Mouse (Mus musculus) hindbrain, embryonic 16.5 days (tissue): Measurements from ENCODE around the gene Lime1. TPM values are rescaled to one million over a fixed set of nuclear protein-coding genes. Genes with fewer than 3 reads are reported as not detected.

Experiments used
- ATAC-seq: fragments of 200-750 bp; cut with Nextera tagmentation; 2 replicates; pipeline ENCODE4 v1.8.0; 2017; ENCODE audit warnings: moderate TSS enrichment, moderate library complexity
- H3K27ac ChIP-seq: fragments of 300-500 bp; sonication (generic); 2 replicates; pipeline ENCODE4 v1.5.1; 2014; ENCODE audit warnings: low read depth, mild to moderate bottlenecking, control low read depth, low read length, moderate library complexity
- H3K27me3 ChIP-seq: fragments of 300-500 bp; sonication (generic); replicated peaks from 2 replicates; pipeline ENCODE4 v1.6.1; 2014; ENCODE audit warnings: low read length; ENCODE audit not compliant: control insufficient read depth, insufficient read depth
- H3K36me3 ChIP-seq: fragments of 300-500 bp; sonication (generic); 2 replicates; pipeline ENCODE4 v1.6.1; 2014; ENCODE audit warnings: mild to moderate bottlenecking, low read length, moderate library complexity, mixed read lengths; ENCODE audit not compliant: control insufficient read depth, insufficient read depth
- H3K4me1 ChIP-seq: fragments of 300-500 bp; sonication (generic); 2 replicates; pipeline ENCODE4 v1.6.1; 2014; ENCODE audit warnings: low read depth, low read length; ENCODE audit not compliant: control insufficient read depth, insufficient read depth
- H3K4me2 ChIP-seq: fragments of 300-500 bp; sonication (generic); 2 replicates; pipeline ENCODE4 v1.6.1; 2014; ENCODE audit warnings: mild to moderate bottlenecking, low read length, control low read depth, moderate library complexity
- H3K4me3 ChIP-seq: fragments of 300-500 bp; sonication (generic); 2 replicates; pipeline ENCODE4 v1.5.1; 2014; ENCODE audit warnings: mild to moderate bottlenecking, low read length, control low read depth, moderate library complexity
- H3K9ac ChIP-seq: fragments of 300-500 bp; sonication (generic); 2 replicates; pipeline ENCODE4 v1.6.1; 2014; ENCODE audit warnings: low read depth, mild to moderate bottlenecking, control low read depth, low read length, moderate library complexity
- H3K9me3 ChIP-seq: fragments of 300-500 bp; sonication (generic); 2 replicates; pipeline ENCODE4 v1.6.1; 2014; ENCODE audit warnings: mild to moderate bottlenecking, low read length, moderate library complexity; ENCODE audit not compliant: control insufficient read depth
- WGBS: fragments of 180-500 bp; shearing (Covaris S2); extraction: QIAGEN DNeasy Blood & Tissue Kit; methylation state at CpG from one replicate; pipeline ENCODE4 v1.1.7; 2014; 5-methylcytosine and 5-hydroxymethylcytosine counted together
- polyA plus RNA-seq: library from polyadenylated mRNA; unstranded; fragments of >200 nt; fragmentation: Nextera tagmentation; extraction: Ambion mirVana; gene quantifications from 2 replicates; pipeline ENCODE4 v1.2.1, GENCODE M21; 2015

Lime1 gene
- polyA plus RNA-seq = 46.4 and 56.5 TPM in 2 replicates

DNA sequence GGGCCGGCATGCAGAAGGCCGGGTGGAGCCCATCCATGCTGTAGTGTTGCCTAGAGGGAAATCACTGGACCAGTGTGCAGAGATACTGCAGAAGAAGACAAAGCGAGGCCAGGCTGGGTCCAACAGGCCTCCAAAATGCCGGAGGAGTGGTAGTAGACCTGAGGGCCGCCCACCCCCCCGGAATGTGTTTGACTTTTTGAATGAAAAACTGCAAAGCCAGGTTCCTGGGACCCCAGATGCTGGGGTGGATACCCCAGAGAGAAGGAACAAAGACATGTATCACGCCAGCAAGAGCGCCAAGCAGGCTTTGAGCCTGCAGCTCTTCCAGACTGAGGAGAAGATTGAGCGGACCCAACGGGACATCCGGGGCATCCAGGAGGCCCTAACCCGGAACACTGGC lies at the start of gene Lime1:
Gene Lime1 (plus strand): TSS at position 301 of the 400 bp plus-strand sequence.
- Histone ChIP-seq H3K4me2 (no peak within 1 kb of the TSS), H3K9ac (no peak within 1 kb of the TSS), H3K27ac (no peak within 1 kb of the TSS), H3K9me3 (no peaks in the 10 kb centered on the region), H3K4me1 (peaks cover under 1% of the 10 kb centered on the region; the same call in 1 of the 2 replicates), H3K4me3 (no peak within 1 kb of the TSS), H3K27me3 (no peaks in the 10 kb centered on the region), H3K36me3 (peaks cover 33% of the 10 kb centered on the region)
- WGBS = 95% methylated on average over 12 of the region's 12 CpGs
- no peak for ATAC-seq

DNA sequence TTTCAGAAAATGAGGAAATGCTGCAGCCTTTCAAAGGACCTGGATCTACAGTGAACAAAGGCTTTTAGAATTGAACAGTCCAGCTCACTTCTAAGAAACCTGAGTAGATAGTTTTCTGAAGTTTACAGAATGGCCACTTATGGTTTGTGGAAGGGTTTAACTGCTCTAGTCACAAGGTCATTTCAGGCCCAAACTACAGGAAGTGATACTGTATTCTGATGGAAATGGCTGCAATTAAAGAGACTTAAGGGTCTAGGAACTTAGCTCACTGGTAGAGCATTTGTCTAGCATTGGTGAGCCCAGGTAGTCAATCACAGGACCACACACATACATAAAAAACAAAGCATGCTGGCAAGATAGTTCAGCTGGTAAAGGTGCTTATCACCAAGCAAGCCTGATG lies 47.3 kb upstream of the Lime1 start:
- Histone ChIP-seq H3K27ac (no peak overlapping the region), H3K36me3 (peaks cover 23% of the 10 kb centered on the region), H3K4me1 (no peaks in the 10 kb centered on the region), H3K9me3 (no peaks in the 10 kb centered on the region), H3K27me3 (no peaks in the 10 kb centered on the region), H3K4me3 (no peak overlapping the region), H3K9ac (no peak overlapping the region), H3K4me2 (no peak overlapping the region)
- ATAC-seq = no peak

DNA sequence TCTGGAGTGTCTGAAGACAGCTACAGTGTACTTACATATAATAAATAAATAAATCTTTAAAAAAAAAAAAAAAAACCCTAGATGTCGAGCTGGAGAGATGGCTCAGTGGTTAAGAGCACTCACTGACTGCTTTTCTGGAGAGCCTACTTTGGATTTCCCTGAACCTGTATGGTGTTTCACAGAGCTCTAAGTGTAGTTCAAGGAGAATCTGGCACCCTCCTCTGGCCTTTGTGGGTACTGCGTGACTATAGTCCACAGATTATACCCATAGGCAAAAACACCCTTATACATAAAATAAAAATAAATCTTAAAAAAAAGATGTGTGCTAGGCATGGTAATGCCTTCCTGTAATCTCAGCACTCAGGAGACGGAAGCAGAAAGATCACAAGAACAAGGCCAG lies 45.9 kb upstream of the Lime1 start:
- Histone ChIP-seq H3K27ac (no peak overlapping the region), H3K36me3 (peaks cover 17% of the 10 kb centered on the region), H3K4me3 (no peak overlapping the region), H3K4me2 (no peak overlapping the region), H3K27me3 (no peaks in the 10 kb centered on the region), H3K9ac (no peak overlapping the region), H3K9me3 (no peaks in the 10 kb centered on the region), H3K4me1 (no peaks in the 10 kb centered on the region)
- WGBS = 64% methylated on average over 3 of the region's 3 CpGs
- ATAC-seq = peak; percentile 69

DNA sequence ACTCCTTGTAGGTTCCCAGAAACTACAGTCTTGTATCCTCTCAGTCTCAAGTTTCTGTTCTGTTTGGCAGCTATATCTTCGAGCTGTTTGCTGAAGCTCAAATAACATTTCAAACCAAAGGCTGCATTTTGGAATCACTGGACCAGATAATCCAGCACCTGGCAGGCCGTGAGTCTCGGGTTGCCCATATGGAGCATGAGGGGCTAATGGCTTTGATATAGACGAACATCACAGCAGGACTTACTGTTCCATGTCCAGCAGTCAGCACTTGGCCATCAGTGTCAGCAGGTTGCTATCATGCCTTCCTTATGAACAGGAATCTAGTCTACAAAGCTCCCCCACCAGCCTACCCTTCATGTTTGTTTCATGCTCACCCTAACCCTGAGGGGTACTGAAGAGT lies 39.5 kb upstream of the Lime1 start:
- peaks cover 20% of the 10 kb centered on the region for H3K36me3 ChIP-seq
- no peaks in the 10 kb centered on the region for H3K4me1 ChIP-seq
- 85% methylated on average over 4 of the region's 4 CpGs for WGBS
- no peak overlapping the region for H3K4me3 ChIP-seq
- no peak overlapping the region for H3K27ac ChIP-seq
- H3K4me2 ChIP-seq = no peak overlapping the region
- ATAC-seq = no peak
- no peaks in the 10 kb centered on the region for H3K9me3 ChIP-seq
- H3K9ac ChIP-seq = no peak overlapping the region
- H3K27me3 ChIP-seq = no peaks in the 10 kb centered on the region

DNA sequence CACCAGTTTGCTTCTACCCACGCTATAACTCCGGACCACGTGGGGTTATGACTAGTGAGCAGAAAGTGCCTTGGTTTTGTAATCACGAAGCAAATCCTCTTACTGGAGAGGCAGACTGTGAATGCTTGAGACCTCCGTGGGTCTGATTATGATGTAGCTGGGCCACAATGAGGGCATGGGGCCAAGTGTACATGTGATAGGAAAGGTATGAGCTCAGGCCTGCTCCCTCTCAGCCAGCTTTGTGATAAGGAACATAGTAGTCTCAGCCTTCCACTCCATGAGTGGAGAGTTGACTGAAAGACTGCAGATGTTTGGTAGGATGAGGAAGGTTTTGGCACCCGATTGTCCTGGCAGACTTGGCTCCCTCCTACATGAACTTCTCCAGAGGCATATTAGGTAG lies 37.1 kb upstream of the Lime1 start:
- peaks cover 17% of the 10 kb centered on the region; the same call in 1 of the 2 replicates for H3K36me3 ChIP-seq
- H3K4me2 ChIP-seq = no peak overlapping the region
- no peak overlapping the region for H3K27ac ChIP-seq
- no peaks in the 10 kb centered on the region for H3K27me3 ChIP-seq
- H3K4me3 ChIP-seq = no peak overlapping the region
- H3K4me1 ChIP-seq = no peaks in the 10 kb centered on the region
- no peaks in the 10 kb centered on the region for H3K9me3 ChIP-seq
- ATAC-seq = no peak
- 92% methylated on average over 6 of the region's 6 CpGs for WGBS
- H3K9ac ChIP-seq = no peak overlapping the region

DNA sequence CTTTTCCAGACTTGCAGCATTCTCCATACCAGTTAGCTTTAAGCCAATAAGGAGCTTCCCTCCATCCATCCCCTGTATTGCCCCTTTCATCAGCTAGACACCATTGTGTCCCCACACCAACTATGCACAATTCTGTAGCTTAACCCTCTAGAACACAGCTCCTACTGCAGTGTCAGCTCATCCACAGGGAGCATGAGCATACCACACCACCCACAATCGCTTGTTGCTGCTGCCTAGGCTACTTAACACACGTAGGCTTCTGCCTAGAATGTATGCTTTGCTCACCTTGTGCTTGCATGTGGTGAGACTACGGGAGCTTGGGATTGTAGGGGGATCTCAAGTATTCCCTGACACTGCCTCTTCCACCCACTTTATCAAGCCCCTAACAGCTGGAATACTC lies 23.1 kb upstream of the Lime1 start:
- WGBS = 85% methylated on average over 3 of the region's 3 CpGs
- no peak for ATAC-seq

DNA sequence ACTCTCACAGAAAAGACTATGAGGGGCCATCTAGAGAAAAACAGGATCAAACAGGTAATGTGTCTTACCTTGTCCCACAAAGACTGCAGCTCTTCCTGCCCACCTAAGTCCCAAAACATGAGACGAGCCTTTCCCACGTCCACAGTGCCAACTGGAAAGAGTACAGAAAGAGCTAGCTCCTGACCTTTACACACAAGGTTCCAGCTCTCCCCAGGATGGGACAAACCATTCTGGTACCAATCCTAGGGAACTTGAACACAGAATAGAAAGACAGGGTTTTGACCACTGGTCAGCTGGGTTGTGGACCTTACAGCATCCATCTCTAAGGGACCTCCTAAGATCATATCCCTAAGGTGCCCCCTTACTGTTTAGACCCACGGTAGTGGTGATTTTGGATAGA lies 15.9 kb upstream of the Lime1 start:
- Histone ChIP-seq H3K9me3 (no peaks in the 10 kb centered on the region), H3K9ac (peak overlapping the region; percentile 78), H3K27me3 (no peaks in the 10 kb centered on the region), H3K27ac (no peak overlapping the region), H3K4me1 (peaks cover 29% of the 10 kb centered on the region), H3K4me3 (peak overlapping the region; percentile 52), H3K4me2 (peak overlapping the region; percentile 69), H3K36me3 (peaks cover 16% of the 10 kb centered on the region)
- no peak for ATAC-seq
- WGBS = 81% methylated on average over 3 of the region's 3 CpGs

More for the DNA sequence above, 23.1 kb upstream of the Lime1 start:
- no peaks in the 10 kb centered on the region for H3K9me3 ChIP-seq
- H3K4me2 ChIP-seq = no peak overlapping the region
- H3K27ac ChIP-seq = no peak overlapping the region
- H3K27me3 ChIP-seq = no peaks in the 10 kb centered on the region
- H3K4me1 ChIP-seq = no peaks in the 10 kb centered on the region
- no peak overlapping the region for H3K9ac ChIP-seq
- H3K4me3 ChIP-seq = no peak overlapping the region
- peaks cover 34% of the 10 kb centered on the region for H3K36me3 ChIP-seq

DNA sequence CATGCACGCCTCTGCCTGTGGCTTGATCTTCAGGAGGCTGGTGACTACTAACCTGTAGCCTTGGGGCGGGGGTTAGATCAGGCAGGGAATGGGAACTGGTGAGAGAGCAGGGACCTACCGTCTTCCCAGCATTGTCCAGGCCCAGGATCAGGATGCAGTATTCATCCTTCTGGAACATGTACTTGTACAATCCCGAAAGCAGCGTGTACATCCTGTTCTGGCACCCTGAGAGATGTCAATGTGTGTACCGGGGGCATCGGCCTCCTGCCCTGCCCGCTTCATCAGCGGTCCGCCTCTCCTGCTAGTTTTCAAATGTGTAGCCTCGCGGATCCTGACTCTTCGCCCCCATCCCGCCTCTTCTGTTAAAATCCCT lies 15.4 kb upstream of the Lime1 start:
- H3K9ac ChIP-seq = peak overlapping the region; percentile 78
- no peaks in the 10 kb centered on the region for H3K27me3 ChIP-seq
- 13% methylated on average over 14 of the region's 14 CpGs for WGBS
- H3K4me3 ChIP-seq = peak overlapping the region; percentile 52
- H3K4me1 ChIP-seq = peaks cover 29% of the 10 kb centered on the region
- H3K4me2 ChIP-seq = peak overlapping the region; percentile 69
- ATAC-seq = no peak
- H3K27ac ChIP-seq = peak overlapping the region; percentile 92
- no peaks in the 10 kb centered on the region for H3K9me3 ChIP-seq
- H3K36me3 ChIP-seq = peaks cover 12% of the 10 kb centered on the region

DNA sequence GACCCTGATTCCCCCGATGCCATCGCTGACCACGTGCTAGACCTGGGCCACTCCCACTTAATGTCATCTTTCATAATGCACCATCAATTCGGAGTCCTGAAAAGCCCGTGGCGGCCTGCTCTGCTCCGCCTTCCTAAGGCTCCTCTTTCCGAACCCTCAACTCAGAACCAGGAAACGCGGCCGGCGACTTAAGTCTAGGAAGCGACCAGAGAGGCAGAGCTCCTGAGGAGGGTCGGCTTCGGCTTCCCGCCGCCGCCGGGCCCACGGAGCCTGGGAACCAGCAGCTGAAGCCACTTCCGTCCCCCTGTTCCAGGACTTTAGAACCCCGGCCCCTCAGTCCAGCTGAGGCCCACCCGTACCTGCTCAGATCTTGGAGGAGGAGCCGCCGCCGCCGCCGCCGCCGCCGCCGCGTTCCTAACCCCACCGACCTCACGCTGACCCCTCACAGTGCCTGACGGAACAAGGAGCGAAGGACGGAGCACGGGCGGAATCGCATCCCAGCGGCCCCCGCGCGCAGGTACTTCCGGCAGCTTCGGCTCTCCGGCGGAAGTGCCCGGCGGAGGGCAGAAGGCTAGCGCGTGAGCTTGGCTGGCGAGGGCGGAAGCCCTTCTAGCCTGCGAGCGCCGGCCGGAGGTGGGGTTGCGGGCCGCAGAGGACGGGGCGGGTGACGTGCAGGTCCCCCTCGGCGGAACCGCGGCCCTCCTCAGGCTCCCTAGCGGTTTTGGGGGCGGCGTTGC lies 14.8 kb upstream of the Lime1 start, which contains the start of the genes Zgpat and Arfrp1:
Gene Zgpat (plus strand): TSS at position 69 of the 737 bp plus-strand sequence.
Gene Arfrp1 (minus strand): TSS at position 545 of the 737 bp plus-strand sequence.
- Histone ChIP-seq H3K4me1 (peaks cover 29% of the 10 kb centered on the region), H3K4me2 (peak within 1 kb of the TSS; percentile 69), H3K9me3 (no peaks in the 10 kb centered on the region), H3K36me3 (peaks cover 8% of the 10 kb centered on the region), H3K9ac (peak within 1 kb of the TSS; percentile 78), H3K27me3 (no peaks in the 10 kb centered on the region), H3K4me3 (peak within 1 kb of the TSS; percentile 52), H3K27ac (peak within 1 kb of the TSS; percentile 92)
- peak; percentile 94 for ATAC-seq
- WGBS = under 1% methylated on average over 71 of the region's 71 CpGs
